Mouse (Mus musculus) limb, embryonic 15.5 days (tissue): ENCODE data around the gene Tubg2. TPM values are rescaled to one million over a fixed set of nuclear protein-coding genes. Genes with fewer than 3 reads are reported as not detected.
A peak's percentile ranks its signal among the peaks of the same experiment; 100 is the strongest.

Experiments used
- ATAC-seq: fragments of 200-750 bp; cut with Nextera tagmentation; 2 replicates; pipeline ENCODE4 v1.8.0; 2017; ENCODE audit warnings: low read depth, moderate TSS enrichment; ENCODE audit not compliant: insufficient number of reproducible peaks, low FRiP score, low TSS enrichment
- H3K27ac ChIP-seq: fragments of 300-500 bp; sonication (generic); 2 replicates; pipeline ENCODE4 v1.5.1; 2015; ENCODE audit warnings: moderate library complexity, mild to moderate bottlenecking, inconsistent platforms
- H3K27me3 ChIP-seq: fragments of 300-500 bp; sonication (generic); 2 replicates; pipeline ENCODE4 v1.6.1; 2015; ENCODE audit warnings: inconsistent platforms
- H3K36me3 ChIP-seq: fragments of 300-500 bp; sonication (generic); 2 replicates; pipeline ENCODE4 v1.6.1; 2015; ENCODE audit warnings: inconsistent platforms
- H3K4me1 ChIP-seq: fragments of 300-500 bp; sonication (generic); 2 replicates; pipeline ENCODE4 v1.6.1; 2015; ENCODE audit warnings: inconsistent platforms
- H3K4me2 ChIP-seq: fragments of 300-500 bp; sonication (generic); 2 replicates; pipeline ENCODE4 v1.6.1; 2015; ENCODE audit warnings: mild to moderate bottlenecking, inconsistent platforms
- H3K4me3 ChIP-seq: fragments of 300-500 bp; sonication (generic); 2 replicates; pipeline ENCODE4 v1.5.1; 2015; ENCODE audit warnings: mild to moderate bottlenecking, inconsistent platforms
- H3K9ac ChIP-seq: fragments of 300-500 bp; sonication (generic); 2 replicates; pipeline ENCODE4 v1.6.1; 2015; ENCODE audit warnings: inconsistent platforms
- H3K9me3 ChIP-seq: fragments of 300-500 bp; sonication (generic); 2 replicates; pipeline ENCODE4 v1.6.1; 2016; ENCODE audit warnings: inconsistent platforms
- WGBS: fragments of 180-500 bp; shearing (Covaris S2); methylation state at CpG from one replicate; pipeline ENCODE4 v1.1.7; 2015; 5-methylcytosine and 5-hydroxymethylcytosine counted together
- polyA plus RNA-seq: library from polyadenylated mRNA; unstranded; fragments of >200 nt; fragmentation: Nextera tagmentation; extraction: Ambion mirVana; gene quantifications from 2 replicates; pipeline ENCODE4 v1.2.1, GENCODE M21; 2015

Gene Tubg2
- polyA plus RNA-seq, 1 experiment from 2014 or later: 6.8 TPM

- no peaks in the 10 kb centered on the region for H3K27me3 ChIP-seq
- H3K4me2 ChIP-seq: no peak overlapping the region
- no peak overlapping the region for H3K9ac ChIP-seq
- peaks cover 27% of the 10 kb centered on the region for H3K4me1 ChIP-seq
- 86% methylated on average over 27 of the region's 27 CpGs for WGBS
- H3K36me3 ChIP-seq: no peaks in the 10 kb centered on the region
- H3K9me3 ChIP-seq: no peaks in the 10 kb centered on the region
- H3K4me3 ChIP-seq: no peak overlapping the region
- ATAC-seq: no peak
- no peak overlapping the region for H3K27ac ChIP-seq
Measured at GRCm38 (mm10) chr11:101186526-101187247, 31.0 kb downstream of the Tubg2 start.

DNA sequence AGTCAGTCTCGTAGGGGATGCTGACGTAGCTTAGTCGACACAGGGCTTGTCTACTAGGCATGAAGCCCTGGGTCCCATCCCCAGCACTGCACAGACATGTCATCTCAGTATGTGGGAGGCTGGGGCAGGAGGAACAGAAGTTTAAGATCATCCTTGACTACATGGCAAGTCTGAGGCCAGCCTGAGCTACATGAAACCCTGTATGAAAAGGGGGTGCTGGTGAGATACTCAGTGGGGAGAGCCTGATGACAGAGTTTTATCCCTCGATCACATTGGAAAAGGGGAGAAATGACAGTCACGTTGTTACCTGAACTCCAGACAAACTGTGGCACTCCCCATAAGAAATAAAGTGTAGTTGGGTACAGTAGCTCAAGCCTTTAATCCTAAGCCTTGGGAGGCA, 31.8 kb downstream of the Tubg2 start:
- H3K36me3 ChIP-seq: 0 out of 2 replicates have a peak, but pooled peaks cover 2% of the 10 kb centered on the region
- WGBS: 95% methylated on average over 5 of the region's 5 CpGs
- ATAC-seq: no peak
- H3K9ac ChIP-seq: no peak overlapping the region
- H3K27me3 ChIP-seq: no peaks in the 10 kb centered on the region
- H3K4me2 ChIP-seq: no peak overlapping the region
- H3K4me1 ChIP-seq: peaks cover 27% of the 10 kb centered on the region
- no peak overlapping the region for H3K4me3 ChIP-seq
- H3K27ac ChIP-seq: no peak overlapping the region
- H3K9me3 ChIP-seq: no peaks in the 10 kb centered on the region

- no peaks in the 10 kb centered on the region for H3K9me3 ChIP-seq
- H3K4me1 ChIP-seq: peaks cover 27% of the 10 kb centered on the region
- H3K9ac ChIP-seq: no peak overlapping the region
- no peak overlapping the region for H3K4me3 ChIP-seq
- peak overlapping the region; percentile 3; the same call in 1 of the 2 replicates for H3K27ac ChIP-seq
- 82% methylated on average over 11 of the region's 11 CpGs for WGBS
- H3K36me3 ChIP-seq: peaks cover 9% of the 10 kb centered on the region; the same call in 1 of the 2 replicates
- ATAC-seq: no peak
- H3K4me2 ChIP-seq: no peak overlapping the region
- no peaks in the 10 kb centered on the region for H3K27me3 ChIP-seq
Measured at GRCm38 (mm10) chr11:101188166-101188805, 32.6 kb downstream of the Tubg2 start.

DNA sequence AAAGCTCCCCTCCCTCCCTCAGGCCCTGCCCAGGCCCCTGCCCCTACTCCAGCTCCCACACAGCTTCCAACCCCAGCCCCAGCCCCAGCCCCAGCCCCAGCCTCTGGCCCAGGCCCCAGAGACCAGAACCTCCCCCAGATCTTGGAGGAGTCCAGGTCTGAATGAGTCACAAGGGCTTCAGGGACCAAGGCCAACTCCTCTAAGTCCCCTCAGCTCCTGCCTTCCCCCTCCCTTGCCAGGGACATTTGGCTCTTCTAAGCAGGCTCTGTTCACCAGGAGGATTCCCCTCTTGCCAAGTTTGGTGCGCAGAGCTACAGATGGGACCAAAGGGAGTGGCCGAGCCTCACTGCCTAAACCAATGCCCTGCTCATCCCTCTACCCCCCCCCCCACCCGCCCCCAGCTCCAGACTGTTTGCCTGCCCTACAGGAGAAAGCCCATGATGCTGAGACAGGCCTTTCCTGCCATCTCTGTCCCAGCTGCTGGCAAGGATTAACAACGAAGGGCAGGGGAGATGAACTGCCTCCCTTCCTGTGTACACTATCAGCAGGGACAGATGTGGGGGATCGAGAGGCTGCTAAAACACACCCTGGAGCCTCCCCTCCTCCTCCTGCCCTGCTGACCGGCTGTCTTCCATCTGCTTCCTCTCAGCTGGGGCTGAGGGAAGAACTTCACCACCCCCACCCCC, 33.9 kb downstream of the Tubg2 start:
- peaks cover 27% of the 10 kb centered on the region for H3K4me1 ChIP-seq
- no peak overlapping the region for H3K4me2 ChIP-seq

GRCm38 (mm10) chr11:101190181-101190912, 34.6 kb downstream of the Tubg2 start:
- no peaks in the 10 kb centered on the region for H3K9me3 ChIP-seq
- no peak overlapping the region for H3K4me3 ChIP-seq
- WGBS: 38% methylated on average over 8 of the region's 8 CpGs
- no peak for ATAC-seq
- peaks cover 29% of the 10 kb centered on the region for H3K36me3 ChIP-seq
- H3K27me3 ChIP-seq: no peaks in the 10 kb centered on the region
- peak overlapping the region; percentile 75 for H3K27ac ChIP-seq
- peaks cover 27% of the 10 kb centered on the region for H3K4me1 ChIP-seq
- H3K4me2 ChIP-seq: no peak overlapping the region
- H3K9ac ChIP-seq: no peak overlapping the region

More for the DNA sequence above, 33.9 kb downstream of the Tubg2 start:
- peak; percentile 71 for ATAC-seq
- Histone ChIP-seq H3K9ac (no peak overlapping the region), H3K9me3 (no peaks in the 10 kb centered on the region), H3K27me3 (no peaks in the 10 kb centered on the region), H3K4me3 (no peak overlapping the region), H3K36me3 (peaks cover 22% of the 10 kb centered on the region), H3K27ac (peak overlapping the region; percentile 75)
- WGBS: 16% methylated on average over 5 of the region's 6 CpGs

GRCm38 (mm10) chr11:101190913-101191907, 35.5 kb downstream of the Tubg2 start:
- 41% methylated on average over 17 of the region's 17 CpGs for WGBS
- Histone ChIP-seq H3K4me3 (no peak overlapping the region), H3K9ac (no peak overlapping the region), H3K27me3 (no peaks in the 10 kb centered on the region), H3K4me1 (peaks cover 27% of the 10 kb centered on the region), H3K4me2 (no peak overlapping the region), H3K27ac (peak overlapping the region; percentile 75), H3K36me3 (peaks cover 38% of the 10 kb centered on the region), H3K9me3 (no peaks in the 10 kb centered on the region)
- ATAC-seq: no peak

DNA sequence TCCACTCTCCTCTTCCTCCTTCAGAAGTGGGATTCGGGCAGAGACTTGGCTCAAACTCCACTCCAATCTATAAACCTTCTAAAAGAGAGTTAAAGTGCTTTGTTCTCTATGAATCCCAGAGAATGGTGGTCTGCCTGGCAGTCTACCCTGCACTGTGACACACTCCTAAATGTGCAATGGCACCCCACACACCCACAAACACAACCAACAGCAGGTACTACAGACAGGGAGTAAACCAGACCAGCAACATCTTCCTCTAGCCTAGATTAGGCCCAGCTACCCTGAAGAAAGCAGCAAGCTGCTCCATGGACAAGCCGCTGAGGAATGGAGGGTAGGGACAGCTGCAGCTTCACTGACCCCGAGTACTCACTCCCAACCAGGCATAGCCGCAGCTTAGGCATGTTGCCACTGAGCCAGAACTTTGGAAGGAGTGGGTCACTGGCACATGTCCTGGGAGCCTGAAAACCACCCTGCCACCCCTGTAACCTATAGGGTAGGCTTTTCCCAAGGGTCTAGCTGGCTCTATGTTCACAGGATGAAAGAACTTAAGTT, 36.3 kb downstream of the Tubg2 start:
- Histone ChIP-seq H3K4me3 (no peak overlapping the region), H3K27ac (peak overlapping the region; percentile 28; the same call in 1 of the 2 replicates), H3K9ac (no peak overlapping the region), H3K27me3 (no peaks in the 10 kb centered on the region), H3K4me2 (no peak overlapping the region), H3K9me3 (no peaks in the 10 kb centered on the region), H3K4me1 (peaks cover 27% of the 10 kb centered on the region), H3K36me3 (peaks cover 46% of the 10 kb centered on the region)
- ATAC-seq: no peak
- WGBS: 73% methylated on average over 4 of the region's 4 CpGs

DNA sequence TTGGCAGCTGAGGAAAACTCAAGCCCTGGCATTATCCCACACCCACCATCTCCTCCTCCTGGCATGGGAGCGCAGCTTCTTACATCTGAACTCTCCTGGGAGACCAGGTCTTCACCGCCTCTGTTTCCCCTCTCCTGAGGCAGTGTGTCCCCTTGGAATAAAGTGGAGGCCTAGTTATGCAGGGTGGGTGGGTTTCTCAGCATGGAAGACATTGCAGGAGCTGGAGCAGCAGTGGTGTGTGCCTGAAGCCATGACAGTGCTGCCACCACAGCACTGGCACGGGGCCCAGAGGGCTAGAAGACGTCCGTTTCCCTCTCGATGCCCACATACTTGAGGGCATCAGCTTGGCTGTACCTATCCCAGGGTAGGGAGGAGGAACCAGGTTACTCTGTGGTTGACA, 36.9 kb downstream of the Tubg2 start:
- no peak overlapping the region for H3K27ac ChIP-seq
- no peak overlapping the region for H3K4me3 ChIP-seq
- no peak overlapping the region for H3K9ac ChIP-seq
- peaks cover 52% of the 10 kb centered on the region for H3K36me3 ChIP-seq
- no peaks in the 10 kb centered on the region for H3K9me3 ChIP-seq
- 90% methylated on average over 6 of the region's 6 CpGs for WGBS
- no peaks in the 10 kb centered on the region for H3K27me3 ChIP-seq
- ATAC-seq: no peak
- peaks cover 27% of the 10 kb centered on the region for H3K4me1 ChIP-seq
- H3K4me2 ChIP-seq: no peak overlapping the region

GRCm38 (mm10) chr11:101193076-101193475, 37.4 kb downstream of the Tubg2 start:
- Histone ChIP-seq H3K27ac (no peak overlapping the region), H3K27me3 (no peaks in the 10 kb centered on the region), H3K9ac (no peak overlapping the region), H3K36me3 (peaks cover 57% of the 10 kb centered on the region), H3K4me2 (no peak overlapping the region), H3K4me3 (no peak overlapping the region), H3K9me3 (no peaks in the 10 kb centered on the region), H3K4me1 (peaks cover 27% of the 10 kb centered on the region)
- no peak for ATAC-seq
- 88% methylated on average over 7 of the region's 7 CpGs for WGBS

DNA sequence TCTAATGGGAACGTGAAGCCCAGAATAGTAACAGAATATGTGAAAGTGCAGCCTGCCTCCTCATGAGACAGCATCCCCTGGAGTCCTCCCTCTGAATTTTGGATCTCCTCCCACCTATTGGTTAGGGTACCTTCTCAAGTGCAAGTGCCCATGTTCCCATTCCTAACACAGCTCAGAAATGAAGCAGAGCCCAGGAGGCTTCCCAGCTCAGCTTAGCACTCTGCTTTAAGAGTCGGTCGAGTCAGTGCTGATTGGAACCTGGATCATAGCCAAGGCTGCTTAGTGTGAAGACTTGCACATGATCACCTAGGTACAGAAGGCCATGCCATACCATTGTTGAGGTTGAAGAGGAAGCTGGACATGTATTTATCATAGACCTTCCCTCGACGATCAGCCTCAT, 38.4 kb downstream of the Tubg2 start:
- 71% methylated on average over 5 of the region's 5 CpGs for WGBS
- H3K36me3 ChIP-seq: peaks cover 67% of the 10 kb centered on the region
- no peak for ATAC-seq

More for the DNA sequence above, 38.4 kb downstream of the Tubg2 start:
- H3K27ac ChIP-seq: no peak overlapping the region
- H3K9ac ChIP-seq: no peak overlapping the region
- no peaks in the 10 kb centered on the region for H3K27me3 ChIP-seq
- H3K9me3 ChIP-seq: no peaks in the 10 kb centered on the region
- H3K4me3 ChIP-seq: no peak overlapping the region
- peaks cover 23% of the 10 kb centered on the region for H3K4me1 ChIP-seq
- H3K4me2 ChIP-seq: no peak overlapping the region
